In genomic region chr14:14803921-14804517, GRCm38 (mm10) we compare ENCODE assay signal across 8 mouse cellular contexts. TPM values are rescaled to one million over a fixed set of nuclear protein-coding genes. Genes with fewer than 3 reads are reported as not detected.
DNase-seq lines count a peak whose midpoint lies in the region; ATAC-seq and TF ChIP-seq lines count a peak whose summit lies in the region.

No protein-coding gene starts in this region.

- no peak for TF ChIP-seq EP300 in liver, postnatal 0 days (IDR thresholded peaks at IDR 0.05; ENCODE audit: low read depth)
- TF ChIP-seq EP300 in stomach, postnatal 0 days (optimal IDR thresholded peaks at IDR 0.05) = no peak

- H3K27ac ChIP-seq in liver, embryonic 11.5 days (ENCODE audit: low read depth, low read length) = no peak overlapping the region
- H3K27ac ChIP-seq in liver, postnatal 0 days (ENCODE audit: low read depth) = no peak overlapping the region
- H3K27ac ChIP-seq in forebrain, postnatal 0 days (ENCODE audit: low read depth, low read length) = no peak overlapping the region
- no peak overlapping the region for H3K27ac ChIP-seq in midbrain, embryonic 12.5 days (replicated peaks)
- H3K27ac ChIP-seq in stomach, postnatal 0 days (replicated peaks) = no peak overlapping the region

- DNase-seq in liver, embryonic 11.5 days (ENCODE audit: low spot score) = no peak
- DNase-seq in liver, postnatal 0 days = no peak
- peak; percentile 56 for DNase-seq in forebrain, postnatal 0 days
- peak; percentile 57 to 59 for DNase-seq in layer of hippocampus, adult 18-20 months (ENCODE audit: low spot score in 2 of 2)
- peak; percentile 43 for DNase-seq in stomach, postnatal 0 days (ENCODE audit: low spot score)
- no peak for DNase-seq in adrenal gland, postnatal 4 days (ENCODE audit: low spot score in 2 of 2)

- no peak overlapping the region for H3K4me2 ChIP-seq in liver, embryonic 11.5 days
- no peak overlapping the region for H3K4me2 ChIP-seq in liver, postnatal 0 days (ENCODE audit: low read depth, low read length)
- peak overlapping the region; percentile 39 for H3K4me2 ChIP-seq in forebrain, postnatal 0 days (ENCODE audit: low read depth)
- no peak overlapping the region for H3K4me2 ChIP-seq in midbrain, embryonic 12.5 days (replicated peaks)
- no peak overlapping the region for H3K4me2 ChIP-seq in stomach, postnatal 0 days (replicated peaks; ENCODE audit: low read depth)

- H3K4me3 ChIP-seq in liver, embryonic 11.5 days (ENCODE audit: low read depth, low read length) = no peak overlapping the region
- no peak overlapping the region for H3K4me3 ChIP-seq in liver, postnatal 0 days (ENCODE audit: low read depth, low read length)
- H3K4me3 ChIP-seq in forebrain, postnatal 0 days (ENCODE audit: low read depth, low read length) = no peak overlapping the region
- no peak overlapping the region for H3K4me3 ChIP-seq in midbrain, embryonic 12.5 days
- H3K4me3 ChIP-seq in stomach, postnatal 0 days (ENCODE audit: low read depth, low read length) = no peak overlapping the region

- no peaks in the 10 kb centered on the region for H3K27me3 ChIP-seq in liver, embryonic 11.5 days (replicated peaks; ENCODE audit: control insufficient read depth, insufficient read depth, low read length)
- H3K27me3 ChIP-seq in liver, postnatal 0 days (ENCODE audit: insufficient read depth, low read length) = no peaks in the 10 kb centered on the region
- no peaks in the 10 kb centered on the region for H3K27me3 ChIP-seq in forebrain, postnatal 0 days (ENCODE audit: insufficient read depth, low read length)
- H3K27me3 ChIP-seq in midbrain, embryonic 12.5 days = no peaks in the 10 kb centered on the region
- no peaks in the 10 kb centered on the region for H3K27me3 ChIP-seq in stomach, postnatal 0 days (ENCODE audit: control insufficient read depth, insufficient read depth, low read length)

- H3K9ac ChIP-seq in liver, embryonic 11.5 days (ENCODE audit: low read depth, low read length) = no peak overlapping the region
- no peak overlapping the region for H3K9ac ChIP-seq in liver, postnatal 0 days (replicated peaks)
- H3K9ac ChIP-seq in forebrain, postnatal 0 days = no peak overlapping the region
- no peak overlapping the region for H3K9ac ChIP-seq in midbrain, embryonic 12.5 days (replicated peaks)
- no peak overlapping the region for H3K9ac ChIP-seq in stomach, postnatal 0 days (ENCODE audit: low read length)

- 16% methylated on average over 10 of the region's 10 CpGs for WGBS in liver, embryonic 11.5 days
- WGBS in liver, postnatal 0 days (ENCODE audit: insufficient replicate concordance) = 30% methylated on average over 10 of the region's 10 CpGs
- 15% methylated on average over 10 of the region's 10 CpGs for WGBS in forebrain, postnatal 0 days
- WGBS in midbrain, embryonic 12.5 days = 19% methylated on average over 10 of the region's 10 CpGs
- WGBS in stomach, postnatal 0 days = 7% methylated on average over 10 of the region's 10 CpGs

- H3K9me3 ChIP-seq in liver, embryonic 11.5 days (ENCODE audit: control insufficient read depth, low read length) = no peaks in the 10 kb centered on the region
- no peaks in the 10 kb centered on the region for H3K9me3 ChIP-seq in liver, postnatal 0 days (ENCODE audit: low read length)
- no peaks in the 10 kb centered on the region for H3K9me3 ChIP-seq in forebrain, postnatal 0 days (ENCODE audit: low read length)
- H3K9me3 ChIP-seq in midbrain, embryonic 12.5 days = no peaks in the 10 kb centered on the region
- H3K9me3 ChIP-seq in stomach, postnatal 0 days (ENCODE audit: control insufficient read depth, low read length) = no peaks in the 10 kb centered on the region

- no peaks in the 10 kb centered on the region for H3K36me3 ChIP-seq in liver, embryonic 11.5 days (ENCODE audit: control insufficient read depth, insufficient read depth, low read length)
- H3K36me3 ChIP-seq in liver, postnatal 0 days (replicated peaks; ENCODE audit: insufficient read depth, low read length) = no peaks in the 10 kb centered on the region
- H3K36me3 ChIP-seq in forebrain, postnatal 0 days (ENCODE audit: insufficient read depth) = peaks cover 7% of the 10 kb centered on the region; the same call in 1 of the 2 replicates
- H3K36me3 ChIP-seq in midbrain, embryonic 12.5 days = peaks cover 12% of the 10 kb centered on the region
- H3K36me3 ChIP-seq in stomach, postnatal 0 days (ENCODE audit: control insufficient read depth, insufficient read depth, low read length) = no peaks in the 10 kb centered on the region

- peak; percentile 49 for ATAC-seq in liver, embryonic 11.5 days (replicated peaks; ENCODE audit: low FRiP score)
- no peak for ATAC-seq in liver, postnatal 0 days
- peak; percentile 96 for ATAC-seq in forebrain, postnatal 0 days
- peak; percentile 64 for ATAC-seq in midbrain, embryonic 12.5 days (ENCODE audit: low FRiP score, low read depth)
- ATAC-seq in stomach, postnatal 0 days (ENCODE audit: low FRiP score, low TSS enrichment) = peak; percentile 75
- no peak for ATAC-seq in megakaryocyte-erythroid progenitor cell, adult 5-6 weeks (replicated peaks; ENCODE audit: low FRiP score, low TSS enrichment, poor library complexity, severe bottlenecking)

- no peaks in the 10 kb centered on the region for H3K4me1 ChIP-seq in liver, embryonic 11.5 days (replicated peaks; ENCODE audit: control insufficient read depth, insufficient read depth, low read length)
- no peaks in the 10 kb centered on the region for H3K4me1 ChIP-seq in liver, postnatal 0 days (ENCODE audit: insufficient read depth)
- H3K4me1 ChIP-seq in forebrain, postnatal 0 days (ENCODE audit: insufficient read depth) = no peaks in the 10 kb centered on the region
- H3K4me1 ChIP-seq in midbrain, embryonic 12.5 days = no peaks in the 10 kb centered on the region
- no peaks in the 10 kb centered on the region for H3K4me1 ChIP-seq in stomach, postnatal 0 days (replicated peaks; ENCODE audit: control insufficient read depth, insufficient read depth)

- no peak for TF ChIP-seq CTCF in liver, postnatal 0 days (IDR thresholded peaks at IDR 0.05; ENCODE audit: low read depth)
- TF ChIP-seq CTCF in forebrain, postnatal 0 days (IDR thresholded peaks at IDR 0.05; ENCODE audit: low read depth) = no peak
- no peak for TF ChIP-seq CTCF in stomach, postnatal 0 days (IDR thresholded peaks at IDR 0.05; ENCODE audit: low read depth)

RNA-seq across cellular contexts. Expression of gene Nek10, which starts 0.8 kb away (rescaled TPM):
- not detected in 2 replicates for polyA plus RNA-seq in liver, embryonic 11.5 days (2014; fragmentation: Nextera tagmentation; extraction: Ambion mirVana)
- not detected in 2 replicates for polyA plus RNA-seq in liver, postnatal 0 days (2015; fragmentation: Nextera tagmentation; extraction: Ambion mirVana)
- total RNA-seq in forebrain, postnatal 0 days (2014; rRNA removed) = 1.1 and 3.0 TPM in 2 replicates
- polyA plus RNA-seq in forebrain, postnatal 0 days (2015; fragmentation: Nextera tagmentation; extraction: Ambion mirVana) = 0.18 and 0.25 TPM in 2 replicates
- total RNA-seq in layer of hippocampus, adult 18-20 months (2021) = 1 to 10 TPM; 4.4 to 4.8 TPM
- 0.01 TPM in 1 of 2 replicates, not detected in the other for polyA plus RNA-seq in midbrain, embryonic 12.5 days (2016; fragmentation: Nextera tagmentation; extraction: Ambion mirVana)
- 0.02 TPM in 2 replicates for polyA plus RNA-seq in stomach, postnatal 0 days (2015; fragmentation: Nextera tagmentation; extraction: Ambion mirVana)
- total RNA-seq in megakaryocyte-erythroid progenitor cell, adult 5-6 weeks (2014; fragmentation: Nextera tagmentation) = 0.04 and 0.20 TPM in 2 replicates
- total RNA-seq in megakaryocyte-erythroid progenitor cell, adult 5-6 weeks (2017) = 0.08 TPM in 1 of 2 replicates, not detected in the other
- total RNA-seq in adrenal gland, postnatal 4 days (2021) = under 1 TPM; 0.17 to 0.23 TPM

Comparison
In these comparisons a context has a peak if more than half of its experiments do, and no peak if none do; other contexts are left out.
1. ATAC-seq: peak in liver, embryonic 11.5 days (single experiment), forebrain, postnatal 0 days (single experiment), midbrain, embryonic 12.5 days (single experiment) and stomach, postnatal 0 days (single experiment); none in liver, postnatal 0 days (single experiment) and megakaryocyte-erythroid progenitor cell, adult 5-6 weeks (single experiment).
2. DNase-seq: peak in forebrain, postnatal 0 days (single experiment), layer of hippocampus, adult 18-20 months (2 of 2) and stomach, postnatal 0 days (single experiment); none in liver, embryonic 11.5 days (single experiment), liver, postnatal 0 days (single experiment) and adrenal gland, postnatal 4 days (0 of 2).